Mouse (Mus musculus) testis, adult 2 months (tissue): ENCODE measurements around the gene Tubb2a.

ENCODE experiments used
- CTCF ChIP-seq: fragments of 200-500 bp; IDR thresholded peaks from 2 replicates; pipeline ENCODE4 v1.5.1; 2012; ENCODE audit warnings: low read depth, mild to moderate bottlenecking, inconsistent platforms, low read length, moderate library complexity; ENCODE audit not compliant: control insufficient read depth, insufficient read depth, insufficient replicate concordance
- POLR2A ChIP-seq: fragments of 200-500 bp; IDR thresholded peaks from 2 replicates; pipeline ENCODE4 v1.6.1; 2012; ENCODE audit warnings: low read depth, mild to moderate bottlenecking, inconsistent platforms, low read length, moderate library complexity; ENCODE audit not compliant: control insufficient read depth

- TF ChIP-seq POLR2A (peak; percentile 61; the same call in 1 of the 2 replicates), CTCF (no peak)
Observed at GRCm38 (mm10) chr13:34087052-34087812, 9.4 kb upstream of the Tubb2a start.
